Mouse (Mus musculus): ENCODE measurements around the gene Tmem144.

Tmem144 gene

DNA sequence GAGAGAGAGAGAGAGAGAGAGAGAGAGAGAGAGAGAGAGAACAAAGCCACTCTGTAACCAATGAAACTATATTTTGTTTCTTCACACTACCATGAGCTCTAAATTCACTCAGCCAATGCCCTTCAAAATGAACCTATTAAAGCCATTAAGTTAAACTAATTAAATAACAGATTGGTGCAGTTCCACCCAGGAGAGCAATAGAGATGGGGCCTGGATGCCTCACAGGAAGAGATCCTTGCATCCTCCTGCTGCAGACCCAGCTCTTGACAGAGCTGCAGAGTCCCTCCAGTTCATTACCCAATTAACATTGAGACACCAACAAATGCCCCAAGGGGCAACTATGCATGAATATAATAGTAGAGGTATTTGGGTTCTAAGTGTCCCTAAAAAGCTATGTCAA, 23.3 kb downstream of the Tmem144 start:
- Histone ChIP-seq H3K9me3 (ENCODE audit: low read length) (no peaks in the 10 kb centered on the region), H3K4me1 (replicated peaks; ENCODE audit: low read depth, low read length) (no peaks in the 10 kb centered on the region), H3K4me3 (replicated peaks; ENCODE audit: low read length) (no peak overlapping the region), H3K36me3 (ENCODE audit: insufficient read depth, low read length) (0 out of 2 replicates have a peak, but pooled peaks cover 4% of the 10 kb centered on the region), H3K27me3 (ENCODE audit: insufficient read depth, low read length) (no peaks in the 10 kb centered on the region)
- TF ChIP-seq NANOG (IDR thresholded peaks at IDR 0.05; ENCODE audit: borderline replicate concordance, low read length) (no peak), CTCF (conservative IDR thresholded peaks at IDR 0.05; ENCODE audit: low read length) (no peak), POU5F1 (IDR thresholded peaks at IDR 0.05; ENCODE audit: borderline replicate concordance, low read length) (no peak)

DNA sequence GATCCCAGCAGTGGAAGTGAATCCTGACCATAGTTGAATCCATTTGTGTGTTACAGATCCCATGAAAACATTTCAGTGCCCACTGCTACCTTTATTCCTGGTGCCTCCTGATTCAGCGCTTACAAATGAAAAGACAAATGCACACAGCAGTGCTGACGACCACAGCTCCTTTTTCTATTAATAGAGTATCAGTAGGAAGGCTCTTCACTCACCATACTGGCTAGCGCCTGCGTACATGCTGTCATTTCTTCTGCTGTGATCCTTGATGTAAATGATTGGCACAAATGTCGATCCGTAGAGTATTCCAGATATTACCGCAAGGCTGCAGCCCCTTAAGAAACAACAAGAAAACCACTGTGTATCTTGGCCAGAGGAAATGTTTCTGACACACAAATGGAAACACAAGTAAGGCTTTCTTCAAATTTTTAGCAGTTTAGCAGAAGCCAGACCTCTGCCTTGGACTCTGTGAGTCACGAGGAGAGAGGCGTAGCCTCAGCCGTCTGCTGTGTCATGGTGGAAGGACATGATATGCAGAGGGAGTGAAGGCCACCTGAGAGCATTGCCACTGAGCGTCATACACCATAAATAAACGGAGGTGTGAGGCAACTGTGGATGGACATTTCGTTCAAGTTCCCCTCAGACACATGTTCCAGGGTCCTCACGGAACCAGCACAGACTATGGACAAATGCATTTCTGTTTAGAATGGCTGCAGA, 27.3 kb downstream of the Tmem144 start:
- H3K4me3 ChIP-seq (replicated peaks; ENCODE audit: low read length), result no peak overlapping the region

GRCm38 (mm10) chr3:79823176-79823575, 29.4 kb downstream of the Tmem144 start:
- H3K4me3 ChIP-seq (replicated peaks; ENCODE audit: low read length), result no peak overlapping the region
- 0 out of 2 replicates have a peak, but pooled peaks cover 4% of the 10 kb centered on the region for H3K36me3 ChIP-seq (ENCODE audit: insufficient read depth, low read length)
- no peak for TF ChIP-seq NANOG (IDR thresholded peaks at IDR 0.05; ENCODE audit: borderline replicate concordance, low read length)
- no peak for TF ChIP-seq CTCF (conservative IDR thresholded peaks at IDR 0.05; ENCODE audit: low read length)
- no peak for TF ChIP-seq POU5F1 (IDR thresholded peaks at IDR 0.05; ENCODE audit: borderline replicate concordance, low read length)
- no peaks in the 10 kb centered on the region for H3K4me1 ChIP-seq (replicated peaks; ENCODE audit: low read depth, low read length)
- no peaks in the 10 kb centered on the region for H3K9me3 ChIP-seq (ENCODE audit: low read length)
- peaks cover 2% of the 10 kb centered on the region; the same call in 1 of the 2 replicates for H3K27me3 ChIP-seq (ENCODE audit: insufficient read depth, low read length)

More for the DNA sequence above, 27.3 kb downstream of the Tmem144 start:
- Histone ChIP-seq H3K4me1 (replicated peaks; ENCODE audit: low read depth, low read length) (no peaks in the 10 kb centered on the region), H3K9me3 (ENCODE audit: low read length) (no peaks in the 10 kb centered on the region), H3K36me3 (ENCODE audit: insufficient read depth, low read length) (0 out of 2 replicates have a peak, but pooled peaks cover 4% of the 10 kb centered on the region), H3K27me3 (ENCODE audit: insufficient read depth, low read length) (peaks cover 2% of the 10 kb centered on the region; the same call in 1 of the 2 replicates)
- no peak for TF ChIP-seq CTCF (conservative IDR thresholded peaks at IDR 0.05; ENCODE audit: low read length)
- TF ChIP-seq POU5F1 (IDR thresholded peaks at IDR 0.05; ENCODE audit: borderline replicate concordance, low read length), result no peak
- TF ChIP-seq NANOG (IDR thresholded peaks at IDR 0.05; ENCODE audit: borderline replicate concordance, low read length), result no peak

GRCm38 (mm10) chr3:79821131-79821530, 31.4 kb downstream of the Tmem144 start:
- no peaks in the 10 kb centered on the region for H3K9me3 ChIP-seq (ENCODE audit: low read length)
- peaks cover 2% of the 10 kb centered on the region; the same call in 1 of the 2 replicates for H3K27me3 ChIP-seq (ENCODE audit: insufficient read depth, low read length)
- H3K36me3 ChIP-seq (ENCODE audit: insufficient read depth, low read length), result 0 out of 2 replicates have a peak, but pooled peaks cover 4% of the 10 kb centered on the region
- 0 out of 2 replicates have a peak overlapping the region, but pooled peaks have one; percentile 26 for H3K4me3 ChIP-seq (replicated peaks; ENCODE audit: low read length)
- H3K4me1 ChIP-seq (replicated peaks; ENCODE audit: low read depth, low read length), result no peaks in the 10 kb centered on the region
- no peak for TF ChIP-seq CTCF (conservative IDR thresholded peaks at IDR 0.05; ENCODE audit: low read length)
- TF ChIP-seq POU5F1 (IDR thresholded peaks at IDR 0.05; ENCODE audit: borderline replicate concordance, low read length), result no peak
- TF ChIP-seq NANOG (IDR thresholded peaks at IDR 0.05; ENCODE audit: borderline replicate concordance, low read length), result no peak

DNA sequence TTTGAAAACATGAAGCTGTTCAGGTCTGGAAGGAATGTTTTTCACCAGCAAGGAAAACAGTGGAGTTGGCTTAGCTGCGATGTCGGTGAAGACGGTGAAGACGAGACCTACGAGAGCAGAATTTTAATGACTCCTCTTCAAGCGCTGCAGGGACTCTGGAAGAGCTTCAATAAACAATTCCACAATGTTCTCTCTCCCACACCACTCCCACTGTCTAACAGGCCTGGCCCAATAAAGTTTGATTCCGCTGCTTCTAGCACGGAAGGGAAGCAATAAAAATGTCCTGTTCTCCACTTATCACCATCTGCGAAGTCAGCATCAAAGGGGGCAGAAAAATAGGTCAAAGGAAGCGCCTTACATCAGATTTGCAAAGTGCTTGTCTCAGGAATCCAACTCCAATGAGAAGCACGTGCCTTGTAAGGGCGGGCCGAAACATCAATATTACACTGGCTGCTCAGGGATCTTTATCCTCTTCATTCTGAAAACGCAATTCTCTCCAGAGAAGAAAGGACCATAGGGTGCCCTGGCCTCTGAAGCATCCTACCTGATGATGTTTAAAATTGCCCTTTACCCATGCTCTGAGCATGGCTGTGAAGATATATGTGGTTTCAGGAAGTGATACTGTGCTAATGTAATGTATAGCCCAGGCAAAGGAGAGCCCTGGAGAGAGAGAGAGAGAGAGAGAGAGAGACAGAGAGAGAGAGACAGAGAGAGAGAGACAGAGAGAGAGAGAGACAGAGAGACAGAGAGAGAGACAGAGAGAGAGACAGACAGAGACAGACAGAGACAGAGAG, 34.2 kb downstream of the Tmem144 start:
- Histone ChIP-seq H3K9me3 (ENCODE audit: low read length) (no peaks in the 10 kb centered on the region), H3K4me1 (replicated peaks; ENCODE audit: low read depth, low read length) (no peaks in the 10 kb centered on the region), H3K4me3 (replicated peaks; ENCODE audit: low read length) (no peak overlapping the region), H3K27me3 (ENCODE audit: insufficient read depth, low read length) (peaks cover 5% of the 10 kb centered on the region; the same call in 1 of the 2 replicates), H3K36me3 (ENCODE audit: insufficient read depth, low read length) (no peaks in the 10 kb centered on the region)
- TF ChIP-seq POU5F1 (IDR thresholded peaks at IDR 0.05; ENCODE audit: borderline replicate concordance, low read length) (no peak), CTCF (conservative IDR thresholded peaks at IDR 0.05; ENCODE audit: low read length) (no peak), NANOG (IDR thresholded peaks at IDR 0.05; ENCODE audit: borderline replicate concordance, low read length) (no peak)

DNA sequence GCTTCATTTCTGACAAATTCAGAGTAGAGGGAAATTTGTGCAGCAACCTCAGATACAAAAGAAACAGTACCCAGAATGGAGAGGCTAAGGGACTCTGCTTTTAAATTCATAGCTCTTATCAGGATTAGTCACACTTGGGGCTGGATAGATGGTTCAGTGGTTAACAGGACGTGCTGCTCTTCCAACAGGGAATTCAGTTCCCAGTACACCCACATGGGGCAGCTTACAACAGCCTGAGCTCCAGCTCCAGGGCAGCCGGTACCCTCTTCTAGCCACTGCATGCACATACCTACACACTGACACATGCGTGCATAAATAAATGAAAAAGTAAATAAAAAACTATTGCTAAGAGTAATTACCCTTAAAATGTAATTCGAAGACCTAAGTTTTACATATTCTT, 36.3 kb downstream of the Tmem144 start:
- H3K27me3 ChIP-seq (ENCODE audit: insufficient read depth, low read length), result 0 out of 2 replicates have a peak, but pooled peaks cover 3% of the 10 kb centered on the region
- H3K4me3 ChIP-seq (replicated peaks; ENCODE audit: low read length), result no peak overlapping the region
- no peaks in the 10 kb centered on the region for H3K36me3 ChIP-seq (ENCODE audit: insufficient read depth, low read length)
- H3K9me3 ChIP-seq (ENCODE audit: low read length), result no peaks in the 10 kb centered on the region
- no peaks in the 10 kb centered on the region for H3K4me1 ChIP-seq (replicated peaks; ENCODE audit: low read depth, low read length)
- TF ChIP-seq NANOG (IDR thresholded peaks at IDR 0.05; ENCODE audit: borderline replicate concordance, low read length) (no peak), POU5F1 (IDR thresholded peaks at IDR 0.05; ENCODE audit: borderline replicate concordance, low read length) (no peak), CTCF (conservative IDR thresholded peaks at IDR 0.05; ENCODE audit: low read length) (no peak)

- no peaks in the 10 kb centered on the region for H3K4me1 ChIP-seq (replicated peaks; ENCODE audit: low read depth, low read length)
- H3K36me3 ChIP-seq (ENCODE audit: insufficient read depth, low read length), result no peaks in the 10 kb centered on the region
- no peaks in the 10 kb centered on the region for H3K9me3 ChIP-seq (ENCODE audit: low read length)
- no peak overlapping the region for H3K4me3 ChIP-seq (replicated peaks; ENCODE audit: low read length)
- H3K27me3 ChIP-seq (ENCODE audit: insufficient read depth, low read length), result 0 out of 2 replicates have a peak, but pooled peaks cover 3% of the 10 kb centered on the region
- TF ChIP-seq CTCF (conservative IDR thresholded peaks at IDR 0.05; ENCODE audit: low read length) (peak; percentile 86), NANOG (IDR thresholded peaks at IDR 0.05; ENCODE audit: borderline replicate concordance, low read length) (no peak)
These were observed 38.6 kb downstream of the Tmem144 start for GRCm38 (mm10) chr3:79813814-79814490.

- H3K9me3 ChIP-seq (ENCODE audit: low read length), result no peaks in the 10 kb centered on the region
- H3K4me3 ChIP-seq (replicated peaks; ENCODE audit: low read length), result no peak overlapping the region
- H3K27me3 ChIP-seq (ENCODE audit: insufficient read depth, low read length), result peaks cover 7% of the 10 kb centered on the region; the same call in 1 of the 2 replicates
- H3K4me1 ChIP-seq (replicated peaks; ENCODE audit: low read depth, low read length), result no peaks in the 10 kb centered on the region
- TF ChIP-seq POU5F1 (IDR thresholded peaks at IDR 0.05; ENCODE audit: borderline replicate concordance, low read length) (no peak), CTCF (conservative IDR thresholded peaks at IDR 0.05; ENCODE audit: low read length) (no peak), NANOG (IDR thresholded peaks at IDR 0.05; ENCODE audit: borderline replicate concordance, low read length) (no peak)
- no peaks in the 10 kb centered on the region for H3K36me3 ChIP-seq (ENCODE audit: insufficient read depth, low read length)
These were observed 40.5 kb downstream of the Tmem144 start for GRCm38 (mm10) chr3:79812042-79812441.
